10 mouse cellular contexts compared by ENCODE assay signal in the genomic region with DNA sequence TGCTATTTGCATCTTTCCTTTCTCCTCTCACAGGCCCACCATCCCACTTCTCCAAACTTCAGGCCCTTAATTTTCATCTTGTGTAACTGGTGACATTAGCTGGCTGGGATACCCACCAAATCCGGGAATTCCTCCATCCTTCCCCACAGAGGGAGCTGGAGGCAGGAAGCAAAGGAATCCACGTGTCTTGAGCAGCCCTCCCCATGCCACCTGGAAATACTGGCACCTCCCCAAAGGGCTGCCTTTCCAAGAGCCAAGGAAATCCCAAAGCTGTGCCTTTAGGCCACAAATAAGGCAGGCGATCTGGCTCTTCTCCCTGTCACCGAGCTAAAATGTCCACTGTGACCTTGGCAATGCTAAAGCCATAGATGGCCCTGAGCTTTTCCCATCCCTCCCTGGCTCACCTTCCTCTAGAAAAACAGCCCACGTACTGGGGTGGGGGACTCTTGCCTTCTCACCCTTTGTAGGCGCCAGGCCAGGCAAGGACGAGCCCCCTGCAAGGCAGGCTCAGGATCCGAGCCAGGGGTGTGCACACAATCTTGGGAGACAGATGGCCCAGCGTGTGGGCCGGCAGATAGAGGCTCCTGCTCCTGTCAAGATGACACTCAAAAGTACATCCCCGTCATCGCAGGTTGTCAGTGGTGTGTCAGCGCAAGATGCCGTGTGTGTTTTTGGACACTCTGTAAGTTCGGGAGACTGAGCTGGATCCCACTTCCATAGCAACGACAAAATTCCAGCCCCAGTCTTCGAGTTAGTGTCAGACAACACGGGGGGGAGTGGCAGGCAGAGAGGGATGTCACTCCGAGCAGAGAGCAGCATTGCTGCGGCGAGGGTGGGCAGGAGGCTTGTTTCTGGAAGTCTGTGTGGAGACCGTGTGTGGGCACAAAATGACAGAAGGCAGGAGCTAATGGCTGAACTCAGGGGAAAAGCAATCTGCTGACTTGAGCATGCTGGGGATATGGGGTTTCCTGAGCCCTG.
A peak's percentile ranks its signal among the peaks of the same experiment; 100 is the strongest.
DNase-seq lines count a peak whose midpoint lies in the region; ATAC-seq and TF ChIP-seq lines count a peak whose summit lies in the region.
"Had no signal": no experiment of that assay in that cellular context is flagged by ENCODE, and none has a peak within 500 bp of the region (broad histone marks: within the 10 kb centered on the region; RNA-seq: fewer than 3 reads in every experiment).

No protein-coding gene starts in this region.

- H3K4me2 ChIP-seq in forebrain, embryonic 16.5 days (ENCODE audit: low read length) = peak overlapping the region; percentile 30
- H3K4me2 ChIP-seq in stomach, postnatal 0 days (replicated peaks; ENCODE audit: low read depth) = no peak overlapping the region

- peaks cover 14% of the 10 kb centered on the region for H3K4me1 ChIP-seq in forebrain, embryonic 16.5 days (replicated peaks; ENCODE audit: control insufficient read depth, insufficient read depth, low read length)
- H3K4me1 ChIP-seq in stomach, postnatal 0 days (replicated peaks; ENCODE audit: control insufficient read depth, insufficient read depth) = no peaks in the 10 kb centered on the region
- H3K4me1 ChIP-seq: megakaryocyte, embryonic 14.5 days had no signal

- H3K9me3 ChIP-seq in forebrain, embryonic 16.5 days (ENCODE audit: control insufficient read depth, low read length) = no peaks in the 10 kb centered on the region
- H3K9me3 ChIP-seq in stomach, postnatal 0 days (ENCODE audit: control insufficient read depth, low read length) = no peaks in the 10 kb centered on the region

- no peak overlapping the region for H3K4me3 ChIP-seq in forebrain, embryonic 16.5 days (replicated peaks; ENCODE audit: low read length)
- no peak overlapping the region for H3K4me3 ChIP-seq in stomach, postnatal 0 days (ENCODE audit: low read depth, low read length)
- H3K4me3 ChIP-seq: megakaryocyte, embryonic 14.5 days had no signal

- peak; percentile 2 for DNase-seq in lung, postnatal 10 days
- DNase-seq in lung, postnatal 4 days = no peak
- peak; percentile 13 to 27 for DNase-seq in layer of hippocampus, postnatal 25 days (ENCODE audit: extremely low spot score in 1 of 2, low spot score in 1 of 2)
- DNase-seq in stomach, postnatal 0 days (ENCODE audit: low spot score) = peak; percentile 10
- no peak for DNase-seq in urinary bladder, postnatal 36 days (ENCODE audit: low spot score in 2 of 2)
- DNase-seq in kidney, adult 11 months = no peak
- no peak for DNase-seq in adrenal gland, adult 8-10 months
- DNase-seq: kidney, postnatal 14 days had no signal

- TF ChIP-seq EP300 in stomach, postnatal 0 days (optimal IDR thresholded peaks at IDR 0.05) = no peak

- ATAC-seq in forebrain, embryonic 16.5 days = peak; percentile 95
- ATAC-seq in stomach, postnatal 0 days (ENCODE audit: low FRiP score, low TSS enrichment) = no peak

- H3K9ac ChIP-seq in forebrain, embryonic 16.5 days (replicated peaks; ENCODE audit: low read depth, low read length) = no peak overlapping the region
- no peak overlapping the region for H3K9ac ChIP-seq in stomach, postnatal 0 days (ENCODE audit: low read length)

- peak overlapping the region; percentile 62 for H3K27ac ChIP-seq in forebrain, embryonic 16.5 days (ENCODE audit: low read length)
- no peak overlapping the region for H3K27ac ChIP-seq in stomach, postnatal 0 days (replicated peaks)

- 53% methylated on average over 22 of the region's 22 CpGs for WGBS in forebrain, embryonic 16.5 days
- WGBS in stomach, postnatal 0 days = 73% methylated on average over 22 of the region's 22 CpGs

- H3K36me3 ChIP-seq in forebrain, embryonic 16.5 days (ENCODE audit: control insufficient read depth, insufficient read depth) = no peaks in the 10 kb centered on the region
- H3K36me3 ChIP-seq in stomach, postnatal 0 days (ENCODE audit: control insufficient read depth, insufficient read depth, low read length) = no peaks in the 10 kb centered on the region

- no peak for TF ChIP-seq CTCF in stomach, postnatal 0 days (IDR thresholded peaks at IDR 0.05; ENCODE audit: low read depth)

- H3K27me3 ChIP-seq in forebrain, embryonic 16.5 days (replicated peaks; ENCODE audit: control insufficient read depth, insufficient read depth, low read length) = no peaks in the 10 kb centered on the region
- no peaks in the 10 kb centered on the region for H3K27me3 ChIP-seq in stomach, postnatal 0 days (ENCODE audit: control insufficient read depth, insufficient read depth, low read length)
- H3K27me3 ChIP-seq: megakaryocyte, embryonic 14.5 days had no signal

Comparison
In these comparisons a context has a peak if more than half of its experiments do, and no peak if none do; other contexts are left out.
1. DNase-seq: peak in lung, postnatal 10 days (single experiment), layer of hippocampus, postnatal 25 days (2 of 2) and stomach, postnatal 0 days (single experiment); none in lung, postnatal 4 days (0 of 2), urinary bladder, postnatal 36 days (0 of 2), kidney, adult 11 months (single experiment) and adrenal gland, adult 8-10 months (single experiment).